Mouse (Mus musculus): ENCODE measurements around the gene Ubald1. TPM values are rescaled to one million over a fixed set of nuclear protein-coding genes. Genes with fewer than 3 reads are reported as not detected.

Gene Ubald1
- polyA plus RNA-seq, 1 experiment from 2014 or later: 46.1 TPM

GRCm38 (mm10) chr16:4831650-4832419, 48.3 kb downstream of the Ubald1 start:
- Histone ChIP-seq H3K27me3 (ENCODE audit: control insufficient read depth, insufficient read depth, low read length) (no peaks in the 10 kb centered on the region), H3K9me3 (ENCODE audit: control insufficient read depth, low read depth, low read length) (no peaks in the 10 kb centered on the region), H3K4me3 (ENCODE audit: low read depth, low read length) (no peak overlapping the region), H3K4me1 (ENCODE audit: control insufficient read depth, insufficient read depth, low read length) (no peaks in the 10 kb centered on the region), H3K4me2 (replicated peaks; ENCODE audit: low read depth, low read length) (no peak overlapping the region), H3K36me3 (ENCODE audit: control insufficient read depth, insufficient read depth, low read length) (no peaks in the 10 kb centered on the region), H3K9ac (replicated peaks; ENCODE audit: low read depth, low read length) (no peak overlapping the region), H3K27ac (ENCODE audit: low read length) (no peak overlapping the region)
- 54% methylated on average over 15 of the region's 15 CpGs for WGBS
- ATAC-seq (ENCODE audit: insufficient number of reproducible peaks, insufficient read depth, low FRiP score, low read depth): peak; percentile 63

DNA sequence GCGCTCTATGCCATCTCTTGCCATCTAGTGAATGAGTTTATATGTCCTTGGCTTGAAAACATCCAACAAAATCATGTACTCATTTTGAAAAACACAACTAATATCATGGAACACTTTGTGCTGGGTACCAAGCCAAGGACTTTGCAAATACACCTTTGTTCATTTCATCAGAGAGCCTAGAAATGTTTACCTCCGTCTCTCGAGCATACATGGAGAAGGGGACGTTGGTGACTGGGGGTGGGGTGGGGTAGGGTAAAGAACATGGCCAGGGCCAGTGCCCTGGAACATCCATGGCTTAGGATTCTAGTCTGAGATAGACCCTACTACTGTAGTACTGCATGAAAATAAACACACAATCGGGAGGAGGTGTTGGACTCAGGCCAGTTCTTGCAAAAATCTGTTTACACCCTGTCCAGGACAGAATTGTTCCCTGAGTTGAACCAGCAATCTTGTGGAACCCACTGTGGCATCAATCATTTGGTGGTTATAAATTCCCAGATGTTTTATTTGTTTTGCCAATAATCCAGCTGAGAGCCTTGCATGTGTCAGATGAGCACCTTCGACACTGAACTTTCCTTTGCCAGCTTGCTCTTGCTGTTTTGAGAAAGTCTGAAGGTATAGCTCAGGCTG, 50.7 kb downstream of the Ubald1 start:
- Histone ChIP-seq H3K9ac (replicated peaks; ENCODE audit: low read depth, low read length) (no peak overlapping the region), H3K9me3 (ENCODE audit: control insufficient read depth, low read depth, low read length) (no peaks in the 10 kb centered on the region), H3K4me1 (ENCODE audit: control insufficient read depth, insufficient read depth, low read length) (no peaks in the 10 kb centered on the region), H3K36me3 (ENCODE audit: control insufficient read depth, insufficient read depth, low read length) (no peaks in the 10 kb centered on the region), H3K27me3 (ENCODE audit: control insufficient read depth, insufficient read depth, low read length) (no peaks in the 10 kb centered on the region), H3K27ac (ENCODE audit: low read length) (no peak overlapping the region), H3K4me2 (replicated peaks; ENCODE audit: low read depth, low read length) (no peak overlapping the region), H3K4me3 (ENCODE audit: low read depth, low read length) (no peak overlapping the region)
- 66% methylated on average over 6 of the region's 6 CpGs for WGBS
- no peak for ATAC-seq (ENCODE audit: insufficient number of reproducible peaks, insufficient read depth, low FRiP score, low read depth)

DNA sequence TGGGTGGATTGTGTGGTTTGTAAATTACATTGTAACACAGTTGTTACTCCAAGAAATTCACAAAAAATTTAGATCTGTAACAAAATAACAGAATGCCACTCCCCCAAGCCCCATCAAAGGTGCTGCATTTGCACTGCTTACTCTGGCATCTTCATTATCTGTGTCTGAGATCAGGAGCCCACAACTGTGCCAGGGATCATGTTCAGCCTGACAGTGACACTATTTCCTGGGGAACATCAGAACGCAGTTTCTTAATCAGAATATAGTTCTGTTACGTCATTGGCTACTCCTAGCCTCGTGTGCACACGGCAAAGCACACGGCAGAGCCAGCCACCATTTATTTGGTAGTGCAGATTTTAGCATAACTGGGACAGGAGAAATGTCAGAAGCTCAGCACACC, 52.5 kb downstream of the Ubald1 start:
- no peak for ATAC-seq (ENCODE audit: insufficient number of reproducible peaks, insufficient read depth, low FRiP score, low read depth)
- Histone ChIP-seq H3K4me3 (ENCODE audit: low read depth, low read length) (no peak overlapping the region), H3K36me3 (ENCODE audit: control insufficient read depth, insufficient read depth, low read length) (no peaks in the 10 kb centered on the region), H3K9ac (replicated peaks; ENCODE audit: low read depth, low read length) (no peak overlapping the region), H3K27ac (ENCODE audit: low read length) (no peak overlapping the region), H3K27me3 (ENCODE audit: control insufficient read depth, insufficient read depth, low read length) (no peaks in the 10 kb centered on the region), H3K4me1 (ENCODE audit: control insufficient read depth, insufficient read depth, low read length) (no peaks in the 10 kb centered on the region), H3K4me2 (replicated peaks; ENCODE audit: low read depth, low read length) (no peak overlapping the region), H3K9me3 (ENCODE audit: control insufficient read depth, low read depth, low read length) (no peaks in the 10 kb centered on the region)
- 90% methylated on average over 5 of the region's 5 CpGs for WGBS

Other genes starting within 250 kb of the Ubald1 start
- 17.5 and 20.4 TPM in 2 replicates for gene Vasn, start 240.4 kb downstream of the Ubald1 start, polyA plus RNA-seq (2014; fragmentation: Nextera tagmentation; extraction: Ambion mirVana)
- gene Dnaja3, start 240.3 kb downstream of the Ubald1 start, polyA plus RNA-seq (2014; fragmentation: Nextera tagmentation; extraction: Ambion mirVana): 57.8 and 61.6 TPM in 2 replicates
- gene Coro7, start 200.5 kb downstream of the Ubald1 start, polyA plus RNA-seq (2014; fragmentation: Nextera tagmentation; extraction: Ambion mirVana): 15.0 and 16.6 TPM in 2 replicates
- 69.7 and 70.6 TPM in 2 replicates for gene Nmral1, start 161.0 kb downstream of the Ubald1 start, polyA plus RNA-seq (2014; fragmentation: Nextera tagmentation; extraction: Ambion mirVana)
- 96.9 and 105 TPM in 2 replicates for gene Hmox2, start 154.0 kb downstream of the Ubald1 start, polyA plus RNA-seq (2014; fragmentation: Nextera tagmentation; extraction: Ambion mirVana)
- 83.6 and 87.0 TPM in 2 replicates for gene Cdip1, start 90.0 kb downstream of the Ubald1 start, polyA plus RNA-seq (2014; fragmentation: Nextera tagmentation; extraction: Ambion mirVana)
- 1.3 and 1.5 TPM in 2 replicates for gene 4930562C15Rik, start 44.9 kb downstream of the Ubald1 start, polyA plus RNA-seq (2014; fragmentation: Nextera tagmentation; extraction: Ambion mirVana)
- 85.4 and 91.4 TPM in 2 replicates for gene Mgrn1, start 5.9 kb upstream of the Ubald1 start, polyA plus RNA-seq (2014; fragmentation: Nextera tagmentation; extraction: Ambion mirVana)
- gene Nudt16l1, start 58.4 kb upstream of the Ubald1 start, polyA plus RNA-seq (2014; fragmentation: Nextera tagmentation; extraction: Ambion mirVana): 158 and 161 TPM in 2 replicates
- 50.3 and 54.1 TPM in 2 replicates for gene Anks3, start 83.9 kb upstream of the Ubald1 start, polyA plus RNA-seq (2014; fragmentation: Nextera tagmentation; extraction: Ambion mirVana)
- 0.35 TPM in 1 of 2 replicates, not detected in the other for gene Sept12, start 117.5 kb upstream of the Ubald1 start, polyA plus RNA-seq (2014; fragmentation: Nextera tagmentation; extraction: Ambion mirVana)
- 38.4 and 38.6 TPM in 2 replicates for gene Smim22, start 127.0 kb upstream of the Ubald1 start, polyA plus RNA-seq (2014; fragmentation: Nextera tagmentation; extraction: Ambion mirVana)
- 52.3 and 61.9 TPM in 2 replicates for gene Rogdi, start 133.2 kb upstream of the Ubald1 start, polyA plus RNA-seq (2014; fragmentation: Nextera tagmentation; extraction: Ambion mirVana)
- gene Glyr1, start 169.5 kb upstream of the Ubald1 start, polyA plus RNA-seq (2014; fragmentation: Nextera tagmentation; extraction: Ambion mirVana): 76.6 and 81.7 TPM in 2 replicates
- gene Ubn1, start 169.7 kb upstream of the Ubald1 start, polyA plus RNA-seq (2014; fragmentation: Nextera tagmentation; extraction: Ambion mirVana): 24.5 and 26.2 TPM in 2 replicates